In the genomic region with DNA sequence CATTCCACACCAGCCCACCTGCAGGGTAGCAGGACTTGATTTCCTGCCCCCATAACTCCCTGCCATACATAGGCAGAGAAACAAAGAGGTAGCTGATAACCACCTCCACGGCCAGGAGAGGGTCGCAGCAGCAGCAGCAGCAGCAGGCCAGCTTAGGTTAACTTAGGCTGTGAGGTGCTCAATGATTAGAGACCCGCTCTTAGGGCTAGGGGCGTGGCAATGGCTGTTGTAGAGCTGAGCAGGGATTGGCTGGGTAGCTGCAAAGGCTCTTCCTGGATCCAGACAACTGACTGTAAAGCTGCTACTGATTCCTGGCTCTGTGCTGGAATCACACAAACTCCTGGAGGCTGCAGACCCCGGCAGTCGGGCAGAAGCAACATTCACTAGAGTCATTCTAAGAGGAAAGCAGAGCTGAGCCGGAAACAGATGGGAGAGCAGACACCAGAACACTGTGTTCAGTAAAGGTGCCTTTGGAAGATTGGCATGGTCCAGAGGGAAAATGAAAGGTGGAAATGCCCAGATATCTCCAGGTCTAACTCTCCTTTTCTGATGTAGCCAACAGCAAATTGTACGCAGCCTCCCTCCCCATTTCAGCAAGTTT, we compare ENCODE assay signal across 11 mouse cellular contexts. TPM values are rescaled to one million over a fixed set of nuclear protein-coding genes. Genes with fewer than 3 reads are reported as not detected.
DNase-seq lines count a peak whose midpoint lies in the region; ATAC-seq and TF ChIP-seq lines count a peak whose summit lies in the region.
"Had no signal": no experiment of that assay in that cellular context is flagged by ENCODE, and none has a peak within 500 bp of the region (broad histone marks: within the 10 kb centered on the region; RNA-seq: fewer than 3 reads in every experiment).

No protein-coding gene starts in this region.

- H3K4me2 ChIP-seq in midbrain, embryonic 12.5 days (replicated peaks), result no peak overlapping the region
- H3K4me2 ChIP-seq in midbrain, embryonic 16.5 days (ENCODE audit: low read length), result no peak overlapping the region
- no peak overlapping the region for H3K4me2 ChIP-seq in hindbrain, embryonic 15.5 days
- no peak overlapping the region for H3K4me2 ChIP-seq in stomach, embryonic 14.5 days (replicated peaks; ENCODE audit: low read depth, low read length)

- peak overlapping the region; percentile 85 for H3K27ac ChIP-seq in gastrocnemius, adult 2 months
- H3K27ac ChIP-seq in midbrain, embryonic 12.5 days (replicated peaks), result 0 out of 2 replicates have a peak overlapping the region, but pooled peaks have one; percentile 32
- H3K27ac ChIP-seq in midbrain, embryonic 16.5 days (ENCODE audit: low read length), result no peak overlapping the region
- H3K27ac ChIP-seq in hindbrain, embryonic 15.5 days (replicated peaks), result peak overlapping the region; percentile 9
- peak overlapping the region; percentile 70 for H3K27ac ChIP-seq in stomach, embryonic 14.5 days (ENCODE audit: low read length)

- peaks cover 56% of the 10 kb centered on the region for H3K4me1 ChIP-seq in midbrain, embryonic 12.5 days
- H3K4me1 ChIP-seq in midbrain, embryonic 16.5 days (ENCODE audit: control insufficient read depth, insufficient read depth, low read length), result peaks cover 27% of the 10 kb centered on the region
- peaks cover 57% of the 10 kb centered on the region for H3K4me1 ChIP-seq in hindbrain, embryonic 15.5 days (replicated peaks)
- peaks cover 45% of the 10 kb centered on the region for H3K4me1 ChIP-seq in stomach, embryonic 14.5 days (ENCODE audit: control insufficient read depth, insufficient read depth, low read length)

- H3K27me3 ChIP-seq in midbrain, embryonic 12.5 days, result no peaks in the 10 kb centered on the region
- no peaks in the 10 kb centered on the region for H3K27me3 ChIP-seq in midbrain, embryonic 16.5 days (ENCODE audit: control insufficient read depth, insufficient read depth, low read depth, low read length)
- H3K27me3 ChIP-seq in hindbrain, embryonic 15.5 days, result no peaks in the 10 kb centered on the region
- H3K27me3 ChIP-seq in stomach, embryonic 14.5 days (ENCODE audit: control insufficient read depth, insufficient read depth, low read length), result no peaks in the 10 kb centered on the region

- ATAC-seq in midbrain, embryonic 12.5 days (ENCODE audit: low FRiP score, low read depth), result no peak
- no peak for ATAC-seq in midbrain, embryonic 16.5 days
- ATAC-seq in hindbrain, embryonic 15.5 days (ENCODE audit: low FRiP score, low read depth), result no peak
- ATAC-seq in stomach, embryonic 14.5 days (ENCODE audit: insufficient number of reproducible peaks, insufficient read depth, low FRiP score, low read depth), result peak; percentile 54; the same call in 1 of the 2 replicates

- DNase-seq in gastrocnemius, adult 2 months, result no peak
- DNase-seq in gastrocnemius, postnatal 25 days, result no peak
- DNase-seq in gastrocnemius, postnatal 10 days, result no peak
- DNase-seq in ovary, postnatal 10 days (ENCODE audit: low spot score), result no peak
- DNase-seq: lung, postnatal 4 days; thymus, postnatal 14 days had no signal

- no peak for TF ChIP-seq CTCF in gastrocnemius, adult 2 months (IDR thresholded peaks at IDR 0.05)

- no peaks in the 10 kb centered on the region for H3K36me3 ChIP-seq in midbrain, embryonic 12.5 days
- H3K36me3 ChIP-seq in midbrain, embryonic 16.5 days (ENCODE audit: control insufficient read depth, insufficient read depth, low read length), result no peaks in the 10 kb centered on the region
- no peaks in the 10 kb centered on the region for H3K36me3 ChIP-seq in hindbrain, embryonic 15.5 days
- H3K36me3 ChIP-seq in stomach, embryonic 14.5 days (ENCODE audit: control insufficient read depth, insufficient read depth, low read length), result no peaks in the 10 kb centered on the region

- intact Hi-C loops in gastrocnemius, adult 2 months (cut with DNase I), result no loop called here

- H3K4me3 ChIP-seq in gastrocnemius, adult 2 months, result peak overlapping the region; percentile 23; the same call in 1 of the 2 replicates
- H3K4me3 ChIP-seq in midbrain, embryonic 12.5 days, result no peak overlapping the region
- no peak overlapping the region for H3K4me3 ChIP-seq in midbrain, embryonic 16.5 days (ENCODE audit: low read depth, low read length)
- H3K4me3 ChIP-seq in hindbrain, embryonic 15.5 days, result no peak overlapping the region
- H3K4me3 ChIP-seq in stomach, embryonic 14.5 days (ENCODE audit: low read depth, low read length), result no peak overlapping the region
- H3K4me3 ChIP-seq: erythroblast, embryonic 14.5 days had no signal

- no peaks in the 10 kb centered on the region for H3K9me3 ChIP-seq in midbrain, embryonic 12.5 days
- H3K9me3 ChIP-seq in midbrain, embryonic 16.5 days (replicated peaks; ENCODE audit: control insufficient read depth, low read length, poor library complexity, severe bottlenecking), result no peaks in the 10 kb centered on the region
- no peaks in the 10 kb centered on the region for H3K9me3 ChIP-seq in hindbrain, embryonic 15.5 days
- H3K9me3 ChIP-seq in stomach, embryonic 14.5 days (ENCODE audit: control insufficient read depth, low read depth, low read length), result no peaks in the 10 kb centered on the region

- H3K9ac ChIP-seq in midbrain, embryonic 12.5 days (replicated peaks), result no peak overlapping the region
- H3K9ac ChIP-seq in midbrain, embryonic 16.5 days (ENCODE audit: low read depth, low read length), result no peak overlapping the region
- H3K9ac ChIP-seq in hindbrain, embryonic 15.5 days, result no peak overlapping the region
- H3K9ac ChIP-seq in stomach, embryonic 14.5 days (replicated peaks; ENCODE audit: low read depth, low read length), result no peak overlapping the region; the same call in 1 of the 2 replicates

- 24% methylated on average over 8 of the region's 8 CpGs for WGBS in midbrain, embryonic 12.5 days
- WGBS in midbrain, embryonic 16.5 days, result 27% methylated on average over 8 of the region's 8 CpGs
- WGBS in hindbrain, embryonic 15.5 days, result 30% methylated on average over 8 of the region's 8 CpGs
- 25% methylated on average over 8 of the region's 8 CpGs for WGBS in stomach, embryonic 14.5 days

RNA-seq across cellular contexts. Expression of a gene that starts 39.6 kb away (rescaled TPM):
- total RNA-seq in gastrocnemius, adult 2 months (2021), result 10 to 100 TPM; 28.6 to 49.6 TPM
- 10 to 100 TPM; 30.0 to 32.3 TPM for total RNA-seq in gastrocnemius, postnatal 25 days (2021)
- 28.3 and 28.5 TPM in 2 replicates for polyA plus RNA-seq in midbrain, embryonic 12.5 days (2016; fragmentation: Nextera tagmentation; extraction: Ambion mirVana)
- 25.1 and 26.7 TPM in 2 replicates for polyA plus RNA-seq in midbrain, embryonic 16.5 days (2015; fragmentation: Nextera tagmentation; extraction: Ambion mirVana)
- 24.9 and 25.8 TPM in 2 replicates for polyA plus RNA-seq in hindbrain, embryonic 15.5 days (2015; fragmentation: Nextera tagmentation; extraction: Ambion mirVana)
- 10.6 and 10.8 TPM in 2 replicates for polyA plus RNA-seq in stomach, embryonic 14.5 days (2014; fragmentation: Nextera tagmentation; extraction: Ambion mirVana)
- total RNA-seq in gastrocnemius, postnatal 10 days (2021), result 10 to 100 TPM; 26.4 to 30.7 TPM
